Mouse (Mus musculus) hindbrain, embryonic 13.5 days (tissue): Measurements from ENCODE around the gene Egfl6. TPM values are rescaled to one million over a fixed set of nuclear protein-coding genes. Genes with fewer than 3 reads are reported as not detected.

Experiments used
- polyA plus RNA-seq: library from polyadenylated mRNA; unstranded; fragments of >200 nt; fragmentation: Nextera tagmentation; extraction: Ambion mirVana; gene quantifications from 2 replicates; pipeline ENCODE4 v1.2.1, GENCODE M21; 2015

Gene Egfl6
- polyA plus RNA-seq, 1 experiment from 2014 or later = 3.8 TPM

Other genes with a start within 250 kb of the Egfl6 start
- 84.0 and 86.8 TPM in 2 replicates for gene Trappc2, start 145.1 kb downstream of the Egfl6 start, polyA plus RNA-seq
- 7.3 and 8.5 TPM in 2 replicates for gene Ofd1, start 145.0 kb downstream of the Egfl6 start, polyA plus RNA-seq
- 49.1 and 53.2 TPM in 2 replicates for gene Rab9, start 105.9 kb downstream of the Egfl6 start, polyA plus RNA-seq
- 8.3 and 8.5 TPM in 2 replicates for gene Tceanc, start 67.2 kb downstream of the Egfl6 start, polyA plus RNA-seq